Mouse (Mus musculus): ENCODE measurements around the gene Tjp3. TPM values are rescaled to one million over a fixed set of nuclear protein-coding genes. Genes with fewer than 3 reads are reported as not detected.

Gene Tjp3
- total RNA-seq, 2 experiments from 2014 or later, result 1.6 to 2.5 TPM

- no peak for DNase-seq (ENCODE audit: low spot score in 2 of 2)
Measured at GRCm38 (mm10) chr10:81319741-81320549, 28.6 kb upstream of the Tjp3 start.

- DNase-seq (ENCODE audit: low spot score in 2 of 2), result no peak
Measured at GRCm38 (mm10) chr10:81319330-81319699, 27.9 kb upstream of the Tjp3 start.

GRCm38 (mm10) chr10:81318589-81319329 is 27.4 kb upstream of the Tjp3 start:
- DNase-seq (ENCODE audit: low spot score in 2 of 2), result no peak

- no peak for DNase-seq (ENCODE audit: low spot score in 2 of 2)
Measured at GRCm38 (mm10) chr10:81317273-81317672, 25.9 kb upstream of the Tjp3 start.

GRCm38 (mm10) chr10:81316338-81317060 is 25.1 kb upstream of the Tjp3 start:
- no peak for DNase-seq (ENCODE audit: low spot score in 2 of 2)

- no peak for DNase-seq (ENCODE audit: low spot score in 2 of 2)
Measured at GRCm38 (mm10) chr10:81315587-81315986, 24.2 kb upstream of the Tjp3 start.

GRCm38 (mm10) chr10:81314201-81314600 is 22.8 kb upstream of the Tjp3 start:
- DNase-seq (ENCODE audit: low spot score in 2 of 2), result no peak

- DNase-seq (ENCODE audit: low spot score in 2 of 2), result no peak
Measured at GRCm38 (mm10) chr10:81313581-81313980, 22.2 kb upstream of the Tjp3 start.

- no peak for DNase-seq (ENCODE audit: low spot score in 2 of 2)
Measured at GRCm38 (mm10) chr10:81309571-81309970, 18.2 kb upstream of the Tjp3 start.

- DNase-seq (ENCODE audit: low spot score in 2 of 2), result no peak
Measured at GRCm38 (mm10) chr10:81306837-81307682, 15.7 kb upstream of the Tjp3 start.

- no peak for DNase-seq (ENCODE audit: low spot score in 2 of 2)
Measured at GRCm38 (mm10) chr10:81306173-81306668, 14.8 kb upstream of the Tjp3 start.

GRCm38 (mm10) chr10:81305663-81306062 is 14.3 kb upstream of the Tjp3 start:
- DNase-seq (ENCODE audit: low spot score in 2 of 2), result no peak

- DNase-seq (ENCODE audit: low spot score in 2 of 2), result no peak
Measured at GRCm38 (mm10) chr10:81304597-81305238, 13.3 kb upstream of the Tjp3 start.

GRCm38 (mm10) chr10:81303761-81304160 is 12.4 kb upstream of the Tjp3 start:
- DNase-seq (ENCODE audit: low spot score in 2 of 2), result no peak

GRCm38 (mm10) chr10:81303258-81303657 is 11.9 kb upstream of the Tjp3 start:
- no peak for DNase-seq (ENCODE audit: low spot score in 2 of 2)

- DNase-seq (ENCODE audit: low spot score in 2 of 2), result no peak
Measured at GRCm38 (mm10) chr10:81302781-81303218, 11.4 kb upstream of the Tjp3 start.

- no peak for DNase-seq (ENCODE audit: low spot score in 2 of 2)
Measured at GRCm38 (mm10) chr10:81302288-81302687, 10.9 kb upstream of the Tjp3 start.

- no peak for DNase-seq (ENCODE audit: low spot score in 2 of 2)
Measured at GRCm38 (mm10) chr10:81301321-81301720, 9.9 kb upstream of the Tjp3 start.

GRCm38 (mm10) chr10:81300352-81300907 is 9.0 kb upstream of the Tjp3 start:
- DNase-seq (ENCODE audit: low spot score in 2 of 2), result no peak
